Mouse (Mus musculus) lung, adult 2 months (tissue): ENCODE results near the gene Ddr2.

Experiments used
- CTCF ChIP-seq: fragments of 200-500 bp; IDR thresholded peaks from 2 replicates; pipeline ENCODE4 v1.5.1; 2011; ENCODE audit warnings: mild to moderate bottlenecking, low read length, control low read depth; ENCODE audit not compliant: insufficient read depth
- POLR2A ChIP-seq: fragments of 200-500 bp; IDR thresholded peaks from 2 replicates; pipeline ENCODE4 v1.6.1; 2011; ENCODE audit warnings: low read depth, mild to moderate bottlenecking, control low read depth, low read length, borderline replicate concordance; ENCODE audit errors: extremely low read depth

- TF ChIP-seq CTCF (no peak), POLR2A (no peak)
These were observed 95.8 kb downstream of the Ddr2 start for GRCm38 (mm10) chr1:170014784-170015183.
